Mouse (Mus musculus) kidney, postnatal 4 days (tissue): ENCODE results near the gene Hsd17b13.
"Not testable (repeated sequence)": the region's sequence is repeated elsewhere in the genome, so short reads cannot be mapped to it uniquely, and the experiment has no call there.

Source experiments
- DNase-seq, 2 experiments: peaks; one replicate each; pipeline ENCODE4 v3.0.0; 2021; ENCODE audit warnings: mixed read lengths in 2 of 2

Gene Hsd17b13

DNA sequence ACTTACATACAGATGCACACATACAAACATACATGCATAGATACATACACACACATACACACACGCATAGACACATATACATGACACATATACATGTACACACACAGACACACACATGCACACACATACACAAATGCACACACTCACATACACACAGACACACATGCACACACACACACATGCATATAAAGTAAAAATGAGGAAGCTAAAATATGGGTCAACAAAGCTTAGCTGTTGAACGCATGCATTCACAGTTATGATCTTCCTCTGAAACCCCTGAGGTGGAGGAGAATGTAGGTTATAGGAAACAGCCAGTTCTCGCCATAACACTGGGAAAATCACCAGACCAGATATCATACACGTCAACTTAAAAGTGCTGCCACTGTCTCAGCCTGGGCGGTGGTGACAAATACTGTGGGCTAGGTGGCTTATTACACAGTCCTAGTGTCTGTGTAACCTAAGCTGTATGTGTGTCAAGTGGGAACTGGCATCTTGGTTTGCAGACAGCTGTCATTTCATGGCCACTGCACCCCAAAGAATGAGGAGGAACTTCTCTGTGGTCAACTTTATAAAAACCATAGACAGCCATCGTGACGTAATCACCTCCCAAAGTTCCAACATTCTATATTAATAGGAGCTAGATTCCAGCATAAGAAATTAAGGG is 829 bp upstream of the Hsd17b13 start:
- no peak for DNase-seq

- no peak for DNase-seq
Observed at GRCm38 (mm10) chr5:103975736-103976135, 1.5 kb downstream of the Hsd17b13 start.

DNA sequence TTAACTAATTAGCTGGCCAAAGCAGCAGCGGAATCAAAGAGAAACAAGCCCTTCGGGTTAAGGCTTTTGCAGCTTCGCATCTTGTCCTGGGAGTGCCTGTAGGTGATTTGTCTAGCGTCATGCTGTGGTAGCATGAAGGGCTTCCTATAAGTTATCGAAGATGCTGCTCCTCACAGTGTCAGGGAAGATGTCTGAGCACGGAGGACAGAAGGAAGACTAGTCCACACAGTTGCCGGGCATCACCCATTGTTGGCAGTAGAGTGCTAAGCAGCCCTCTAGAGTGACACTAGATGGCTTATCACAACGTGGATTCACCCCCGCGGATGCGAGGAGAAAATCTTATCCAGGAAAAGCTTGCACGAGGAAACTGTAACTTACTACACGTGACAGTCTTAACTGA is 4.4 kb downstream of the Hsd17b13 start:
- DNase-seq = peak in 1 of 2 experiments; percentile 18

- DNase-seq = peak; percentile 16 to 26
Observed at GRCm38 (mm10) chr5:103972379-103972778, 4.8 kb downstream of the Hsd17b13 start.

GRCm38 (mm10) chr5:103971051-103971450 is 6.2 kb downstream of the Hsd17b13 start:
- no peak for DNase-seq

GRCm38 (mm10) chr5:103962935-103963429 is 14.2 kb downstream of the Hsd17b13 start:
- no peak for DNase-seq

DNA sequence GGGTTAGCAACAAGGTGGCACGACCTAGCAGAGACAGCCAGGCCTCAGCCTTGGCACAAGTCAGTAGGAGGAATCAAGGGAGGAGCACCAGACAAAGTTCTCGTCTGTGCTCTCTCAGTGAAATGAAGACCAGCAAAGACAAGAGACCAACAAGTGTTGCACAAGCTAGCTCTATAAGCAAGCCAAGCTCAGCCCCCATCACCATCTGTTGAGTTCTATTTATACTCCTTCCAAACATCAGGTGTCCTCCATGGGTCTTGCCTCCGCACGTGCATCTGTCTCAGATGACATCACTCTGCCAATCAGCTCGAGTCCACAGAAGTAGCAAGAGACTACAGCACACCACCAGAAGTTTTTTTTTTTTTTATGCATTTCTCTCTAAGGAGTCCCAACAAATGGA is 22.6 kb downstream of the Hsd17b13 start:
- no peak for DNase-seq

DNA sequence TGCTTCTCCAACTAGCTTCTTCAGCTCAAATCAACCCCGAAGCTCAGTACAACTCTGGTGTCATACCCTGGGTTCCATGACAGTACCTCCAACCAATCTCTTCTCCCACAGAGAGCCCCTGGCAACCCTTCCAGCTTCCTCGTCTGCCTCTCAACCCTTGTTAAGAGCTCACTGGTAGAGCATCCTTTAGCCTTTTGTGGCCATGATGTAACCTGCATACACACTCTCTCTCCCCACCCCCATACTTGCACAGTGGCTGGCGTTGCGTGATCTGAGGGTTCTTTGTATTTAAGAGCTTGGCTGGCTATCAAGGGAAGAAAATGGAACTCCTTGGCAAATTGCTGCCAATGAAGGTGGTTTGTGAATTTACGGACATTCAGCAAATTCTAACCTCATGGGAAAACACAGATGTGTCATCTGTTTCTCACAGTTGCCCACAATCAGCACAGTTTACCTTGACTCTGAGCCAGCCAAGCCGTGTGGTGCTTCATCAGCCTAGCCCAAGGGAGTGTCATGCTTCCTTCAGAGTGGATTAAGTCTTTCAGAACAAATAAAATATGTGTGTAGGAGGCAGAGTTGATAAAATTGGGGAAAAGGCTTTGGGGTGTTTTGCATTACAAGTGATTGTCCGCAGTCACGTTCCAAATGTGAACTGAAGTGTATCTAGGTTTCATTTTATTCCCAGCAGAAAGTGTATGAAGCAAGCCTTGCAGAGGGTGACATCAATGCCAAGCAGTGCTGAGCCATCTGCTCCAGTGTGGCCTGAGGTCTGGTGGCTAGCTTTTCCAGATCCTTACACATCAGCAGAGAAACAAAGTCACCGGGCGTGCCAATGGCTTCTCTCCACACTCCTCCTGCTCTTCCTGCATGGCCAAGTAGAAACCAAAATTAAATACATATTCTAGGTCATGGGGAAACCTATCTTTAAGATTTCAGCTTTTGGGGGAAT is 23.8 kb downstream of the Hsd17b13 start:
- DNase-seq = no peak

- peak in 1 of 2 experiments; percentile 28 for DNase-seq
Observed at GRCm38 (mm10) chr5:103950138-103950537, 27.1 kb downstream of the Hsd17b13 start.

DNA sequence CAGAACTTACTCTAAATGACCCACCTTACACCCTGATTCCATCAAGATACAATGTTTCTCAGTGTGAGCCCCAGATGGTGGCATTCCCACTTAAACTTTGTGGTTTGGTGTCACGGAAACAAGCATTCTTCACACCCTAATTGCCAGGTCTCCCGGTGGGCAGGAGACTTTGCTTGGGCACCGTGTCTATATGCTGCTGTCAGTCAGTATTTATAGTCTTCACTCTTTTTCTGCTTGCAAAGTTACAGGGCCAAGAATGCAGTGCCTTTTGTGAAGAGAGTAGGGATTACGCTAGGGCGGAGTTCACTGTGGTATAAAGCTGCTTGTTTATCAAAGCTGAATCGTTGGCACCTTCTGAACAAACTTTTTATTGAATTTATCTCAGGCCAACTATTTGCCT is 34.0 kb downstream of the Hsd17b13 start:
- no peak for DNase-seq

DNA sequence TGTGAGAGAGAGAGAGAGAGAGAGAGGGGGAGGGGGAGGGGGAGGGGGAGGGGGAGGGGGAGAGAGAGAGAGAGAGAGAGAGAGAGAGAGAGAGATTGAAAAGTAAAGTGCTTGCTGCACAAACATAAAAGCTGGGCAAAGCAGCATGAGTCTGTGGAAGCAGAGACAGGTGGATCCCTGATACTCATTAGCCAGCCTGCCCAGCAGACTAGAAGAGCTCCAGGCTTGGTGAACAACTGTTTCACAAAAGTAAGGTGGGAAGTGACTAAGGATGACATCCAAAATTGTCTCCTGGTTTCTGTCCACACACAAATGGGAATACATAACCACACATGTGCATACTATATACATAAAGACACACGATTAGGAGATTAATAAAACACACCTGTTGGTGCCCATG is 37.4 kb downstream of the Hsd17b13 start:
- DNase-seq = no peak

DNA sequence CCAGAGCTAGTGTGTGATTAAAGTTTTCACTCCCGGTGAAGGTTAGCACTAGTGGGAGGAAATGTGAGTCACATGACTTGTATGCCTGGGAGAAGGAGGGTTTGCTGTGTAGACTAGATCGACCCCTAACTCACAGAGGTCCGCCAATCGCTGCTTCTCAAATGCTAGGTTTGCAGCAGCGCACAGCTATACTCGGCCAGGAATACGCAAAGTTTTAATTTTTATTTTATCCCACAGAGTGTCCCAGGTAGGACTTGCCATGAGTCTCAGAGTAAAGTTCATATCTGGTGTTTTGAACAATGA is 37.9 kb downstream of the Hsd17b13 start:
- no peak for DNase-seq

GRCm38 (mm10) chr5:103938547-103939349 is 38.5 kb downstream of the Hsd17b13 start:
- peak in 1 of 2 experiments; percentile 50 for DNase-seq

GRCm38 (mm10) chr5:103936906-103937589 is 40.2 kb downstream of the Hsd17b13 start:
- peak; percentile 43 to 44 for DNase-seq

DNA sequence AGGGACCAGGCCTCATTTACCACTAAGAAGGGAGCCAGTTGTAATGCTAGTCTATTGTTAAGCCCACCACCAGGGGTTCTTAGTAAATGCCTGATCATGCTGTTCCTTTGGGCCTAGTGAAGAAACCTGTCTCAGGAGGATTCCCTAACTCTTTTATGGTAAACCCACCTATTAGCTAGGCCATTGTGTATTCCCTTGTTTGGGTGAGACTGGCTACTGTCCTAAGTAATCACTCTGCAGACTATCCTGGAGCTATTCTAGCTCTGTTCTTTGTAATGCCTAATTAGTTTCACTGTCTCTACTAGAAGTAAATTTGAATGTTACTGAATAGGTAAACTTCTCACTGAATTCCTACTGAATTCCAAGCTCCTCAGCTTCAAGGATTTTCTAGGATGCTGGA is 45.3 kb downstream of the Hsd17b13 start:
- DNase-seq = not testable (repeated sequence)

DNA sequence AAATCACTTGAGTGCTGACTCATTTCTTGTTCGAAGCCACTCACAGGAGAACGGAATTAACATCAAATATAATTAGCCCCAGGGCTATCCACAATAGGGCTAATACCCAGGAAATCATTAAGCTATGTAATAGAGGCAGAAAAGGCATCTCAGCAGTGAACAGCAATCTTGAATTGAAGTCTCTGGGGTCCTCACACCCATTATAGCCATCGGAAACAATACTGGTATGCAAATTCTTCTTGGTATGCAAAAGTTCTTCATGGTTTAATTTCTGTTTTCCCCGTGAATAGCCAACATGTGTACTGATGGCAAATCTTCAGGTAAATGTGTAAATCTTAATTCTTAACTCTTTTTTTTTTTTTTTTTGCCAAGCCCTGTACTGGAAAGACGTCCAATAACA is 46.7 kb downstream of the Hsd17b13 start:
- DNase-seq = no peak

DNA sequence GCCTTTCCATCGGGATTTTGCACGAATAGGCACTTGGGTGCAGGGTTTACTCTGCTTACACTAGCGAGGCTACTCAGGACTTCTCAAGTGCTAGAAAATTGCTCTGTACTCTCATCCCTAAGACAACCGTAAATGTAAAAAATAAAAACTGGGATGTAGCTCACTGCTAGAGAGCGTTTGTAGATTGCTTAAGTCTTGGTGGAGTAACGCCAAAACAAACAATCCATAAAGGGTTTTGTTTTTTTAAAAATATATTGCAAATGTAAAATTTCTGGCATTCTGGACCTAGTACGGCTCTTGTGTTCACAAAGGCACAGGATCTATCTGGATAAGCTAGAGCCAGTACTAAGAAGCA is 49.0 kb downstream of the Hsd17b13 start:
- no peak for DNase-seq

DNA sequence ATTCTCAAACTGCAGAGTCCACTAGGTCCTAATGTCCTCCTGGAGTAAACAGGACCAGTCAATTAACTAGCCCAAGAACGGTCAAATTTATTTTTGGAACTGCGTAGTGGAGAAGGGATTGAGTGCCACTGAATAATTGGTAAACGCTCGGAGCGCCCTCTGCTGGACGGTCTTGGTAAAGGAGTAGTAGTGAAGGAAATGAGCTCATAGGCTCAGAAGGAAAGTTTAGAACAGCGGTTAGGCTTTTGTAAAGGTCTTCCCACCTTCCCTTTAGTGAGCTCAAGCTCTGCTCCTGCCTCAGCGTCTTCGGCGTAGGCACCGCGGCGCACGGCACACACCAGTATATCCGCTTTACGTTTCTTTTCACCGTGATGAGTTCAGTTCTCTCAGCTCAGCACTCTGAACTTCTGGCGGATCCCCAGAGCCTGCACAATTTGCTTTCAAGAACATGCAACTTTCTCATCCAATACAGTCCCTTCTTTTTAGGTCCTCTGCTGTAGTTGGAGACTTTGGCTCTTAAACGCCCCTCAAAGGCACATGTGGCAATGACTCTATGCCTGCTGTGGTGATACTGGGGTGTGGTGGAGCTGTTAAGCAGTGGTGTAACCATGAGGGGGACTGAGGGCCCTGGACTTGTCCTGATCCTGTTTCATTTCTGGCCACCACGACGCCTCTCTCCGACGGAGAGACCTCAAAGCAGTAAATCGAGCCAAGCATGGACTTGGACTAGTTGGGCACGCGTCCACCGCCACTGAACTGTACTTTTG is 49.6 kb downstream of the Hsd17b13 start:
- DNase-seq = peak; percentile 96 to 98

GRCm38 (mm10) chr5:103926398-103926797 is 50.8 kb downstream of the Hsd17b13 start:
- DNase-seq = peak; percentile 33 to 36

- DNase-seq = no peak
Observed at GRCm38 (mm10) chr5:103923755-103924154, 53.5 kb downstream of the Hsd17b13 start.

DNA sequence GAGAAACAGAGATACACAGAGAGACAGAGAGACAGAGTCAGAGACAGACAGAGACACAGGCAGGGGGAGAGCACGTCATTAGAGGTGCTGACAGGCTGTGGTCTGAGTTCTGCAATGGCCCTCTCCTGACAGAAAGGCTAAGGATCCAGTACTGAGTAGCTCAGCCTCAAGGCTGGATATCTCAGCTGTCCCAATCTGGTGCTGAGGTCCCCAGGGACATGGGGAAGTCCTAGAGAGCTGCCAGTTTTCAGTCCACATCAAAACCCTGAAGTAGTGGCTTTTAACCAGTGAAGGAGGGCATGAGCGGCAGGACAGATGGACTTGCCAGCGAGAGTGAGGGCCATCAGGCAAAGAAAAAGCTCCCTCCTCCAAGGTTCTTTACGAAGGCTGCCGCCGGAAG is 54.1 kb downstream of the Hsd17b13 start:
- no peak for DNase-seq

GRCm38 (mm10) chr5:103922436-103922835 is 54.8 kb downstream of the Hsd17b13 start:
- no peak for DNase-seq
